Mouse (Mus musculus) left cerebral cortex, postnatal 10 days (tissue): ENCODE measurements at regions not wholly inside any gene's neighbourhood (a gene's known extent, or its start where the extent isn't known, plus 50 kb on each side); places are given as distances from the start of the nearest gene placed in this dataset.

ENCODE experiments used
- DNase-seq, 2 experiments: peaks; one replicate each; pipeline ENCODE4 v3.0.0; 2021 to 2022; ENCODE audit warnings: low spot score in 2 of 2, mixed read lengths in 1 of 2; ENCODE audit errors: extremely low spot score in 1 of 2
- intact Hi-C: fragments of 180-260 bp; cut with DNase I; formaldehyde crosslinking; loops from one replicate; pipeline ENCODE4 v1.15.1; 2025

DNA sequence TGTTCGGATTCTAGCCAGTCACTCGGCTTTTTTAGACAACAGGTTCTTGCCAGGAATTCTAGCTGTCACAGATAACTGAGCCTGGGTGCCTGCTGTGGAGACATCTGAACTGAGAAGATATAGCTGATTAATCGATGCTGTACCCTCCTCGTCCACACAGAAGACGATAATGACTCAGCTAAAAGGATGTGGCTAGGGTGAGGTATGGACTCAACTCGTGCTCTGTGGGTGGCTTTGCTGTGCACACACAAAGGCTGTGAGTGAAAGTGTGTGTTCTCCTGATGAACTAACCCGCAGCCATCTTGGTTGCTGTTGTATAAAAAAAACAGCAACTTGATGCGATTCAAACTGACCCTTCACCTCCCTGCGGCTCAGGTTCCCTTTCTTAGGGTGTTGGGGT is 158.8 kb upstream of the Igsf21 start:
- intact Hi-C loops = no loop called here

DNA sequence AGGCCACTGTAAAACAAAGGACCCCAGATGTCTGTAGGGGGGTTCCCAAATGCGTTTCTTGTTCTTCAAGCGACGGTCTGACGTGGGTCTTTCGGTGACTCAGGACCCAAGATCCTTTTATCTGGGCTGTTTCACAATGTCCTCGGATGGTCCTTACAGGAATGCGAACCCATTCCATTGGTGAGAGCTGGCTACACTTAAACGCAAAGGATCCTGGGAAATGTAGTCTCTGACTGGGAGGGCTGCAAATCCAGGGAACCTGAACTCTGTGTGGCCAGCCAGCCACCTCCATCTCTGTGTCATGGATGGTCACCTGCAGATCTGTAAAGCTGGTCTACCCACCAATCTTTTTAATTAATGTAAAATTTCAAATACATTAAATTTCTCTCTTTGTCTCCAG is 156.5 kb upstream of the Igsf21 start:
- intact Hi-C loops = no loop called here

More for the DNA sequence above, 158.8 kb upstream of the Igsf21 start:
- DNase-seq = no peak

DNA sequence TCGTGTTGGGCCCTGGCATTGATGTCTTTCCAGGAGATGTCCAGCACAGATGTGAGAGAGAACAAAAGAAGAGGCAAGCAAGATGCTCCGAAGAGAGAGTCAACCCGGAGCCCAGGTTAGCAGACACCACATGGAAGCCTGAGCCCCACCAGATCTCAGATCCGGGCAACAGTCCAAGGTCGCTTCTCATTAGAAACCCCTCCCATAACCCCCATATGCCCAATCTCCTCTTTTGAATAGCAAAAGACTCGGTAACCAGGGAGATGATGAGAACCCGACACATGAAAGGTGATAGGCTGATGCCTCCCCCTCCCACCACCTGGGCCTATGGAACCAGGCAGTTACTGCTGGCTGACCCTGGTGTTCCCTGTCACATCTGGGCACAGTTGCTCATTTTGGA is 155.7 kb upstream of the Igsf21 start:
- intact Hi-C loops = no loop called here
- no peak for DNase-seq

More for the DNA sequence above, 156.5 kb upstream of the Igsf21 start:
- DNase-seq = no peak

- no peak for DNase-seq
- intact Hi-C loops = no loop called here
Observed at GRCm38 (mm10) chr4:140401632-140402031, 155.0 kb upstream of the Igsf21 start.

DNA sequence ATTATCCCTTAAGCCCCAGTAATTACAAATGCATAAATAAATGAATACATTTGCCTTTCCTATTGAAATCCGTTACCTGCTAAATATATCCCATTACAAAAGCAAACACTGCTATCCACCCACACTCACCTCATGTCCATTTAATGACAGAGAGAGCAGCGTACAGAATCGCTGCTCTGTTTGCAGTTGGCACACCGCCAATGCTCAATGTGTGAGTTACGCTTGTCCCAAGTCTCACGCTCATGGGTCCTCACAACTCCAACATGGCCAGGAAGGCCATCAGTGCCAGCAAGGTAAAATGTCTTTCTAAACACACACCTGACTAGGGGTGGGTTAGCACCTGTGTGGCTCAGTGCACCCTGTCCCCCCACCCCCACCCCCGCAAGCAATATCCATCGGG is 150.0 kb upstream of the Igsf21 start:
- DNase-seq = peak in 1 of 2 experiments; percentile 53
- intact Hi-C loops = no loop called here

- intact Hi-C loops = no loop called here
- DNase-seq = no peak
Observed at GRCm38 (mm10) chr4:140392290-140392689, 145.7 kb upstream of the Igsf21 start.

DNA sequence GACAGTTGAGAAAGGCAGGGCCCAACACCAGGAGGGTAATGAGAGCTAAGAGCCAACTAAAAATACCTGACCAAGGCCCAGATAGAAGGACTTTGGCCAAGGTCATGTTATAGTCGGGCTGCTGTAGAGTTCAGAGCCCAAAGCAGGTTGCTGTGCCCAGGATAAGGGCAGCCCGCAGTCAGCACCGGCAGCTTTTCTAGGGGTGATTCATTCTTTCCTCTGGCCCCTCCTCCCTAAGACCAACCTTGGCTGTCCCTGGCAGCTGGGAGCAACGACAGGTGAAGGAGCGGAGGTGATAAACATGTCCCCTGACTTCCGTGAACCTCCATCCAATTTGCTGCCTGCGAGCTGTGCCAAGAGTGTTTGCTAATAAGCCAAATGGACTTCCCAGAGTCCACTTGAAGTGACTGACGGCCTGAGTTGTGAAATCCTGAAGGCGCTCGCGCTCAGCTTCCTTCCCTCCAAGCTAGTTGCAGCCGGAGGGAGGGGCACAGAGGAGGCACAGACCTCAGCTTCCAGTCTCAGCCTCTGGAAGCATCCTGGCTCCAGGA is 144.2 kb upstream of the Igsf21 start:
- DNase-seq = no peak
- intact Hi-C loops = no loop called here

DNA sequence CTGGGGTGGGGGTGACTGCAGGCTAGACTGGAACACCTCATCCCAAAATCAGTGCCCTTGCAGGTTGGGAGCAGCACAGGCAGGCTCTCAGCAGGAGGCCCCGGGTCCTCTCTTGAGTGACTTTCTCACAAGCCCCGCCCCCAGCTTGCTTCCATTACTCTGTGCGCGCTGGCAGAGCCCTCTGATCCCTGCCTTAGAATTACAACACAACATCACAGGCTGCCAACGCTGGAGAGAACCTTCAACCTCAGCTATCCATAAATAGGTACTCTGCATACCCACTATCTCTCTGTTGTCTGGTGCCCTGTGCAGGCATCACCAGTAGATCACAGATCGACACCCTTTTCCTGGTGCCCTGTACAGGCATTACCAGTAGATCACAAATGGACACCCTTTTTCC is 139.1 kb upstream of the Igsf21 start:
- intact Hi-C loops = no loop called here
- peak in 1 of 2 experiments; percentile 23 for DNase-seq

GRCm38 (mm10) chr4:140385226-140385625 is 138.6 kb upstream of the Igsf21 start:
- no peak for DNase-seq
- intact Hi-C loops = no loop called here

DNA sequence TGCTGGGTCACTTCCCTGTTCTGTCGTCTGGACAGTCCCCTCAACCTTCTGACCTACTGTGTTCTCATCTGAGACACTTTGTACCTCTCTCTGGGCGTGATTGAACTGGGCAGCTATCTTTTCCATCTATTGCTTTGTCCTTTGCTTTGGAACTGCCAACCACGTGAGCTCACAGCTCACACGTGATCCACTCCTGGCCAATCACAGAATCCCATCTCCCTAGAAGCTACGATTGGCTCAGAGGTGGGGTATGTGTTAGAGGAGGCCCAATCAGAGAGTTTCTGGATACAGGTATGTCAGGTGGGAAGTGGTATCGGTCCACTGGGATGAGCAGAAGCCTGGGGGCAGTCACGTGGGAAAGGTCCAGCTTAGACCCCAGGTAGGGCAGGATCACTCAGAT is 137.0 kb upstream of the Igsf21 start:
- intact Hi-C loops = no loop called here

GRCm38 (mm10) chr4:140380733-140381132 is 134.1 kb upstream of the Igsf21 start:
- no peak for DNase-seq

More for the DNA sequence above, 137.0 kb upstream of the Igsf21 start:
- no peak for DNase-seq

GRCm38 (mm10) chr4:140377941-140378340 is 131.4 kb upstream of the Igsf21 start:
- intact Hi-C loops = no loop called here
- no peak for DNase-seq

More at GRCm38 (mm10) chr4:140380733-140381132, 134.1 kb upstream of the Igsf21 start:
- intact Hi-C loops = no loop called here

- DNase-seq = no peak
- intact Hi-C loops = loop anchor here (5.0 kb wide), 1 partner anchor 125 kb away; the partner anchor contains the start of gene Igsf21
Observed at GRCm38 (mm10) chr4:140372586-140373325, 126.2 kb upstream of the Igsf21 start.

- intact Hi-C loops = loop anchor here (5.0 kb wide), 1 partner anchor 124 kb away; the partner anchor contains the start of gene Igsf21
Observed at GRCm38 (mm10) chr4:140371426-140372213, 125.0 kb upstream of the Igsf21 start.

DNA sequence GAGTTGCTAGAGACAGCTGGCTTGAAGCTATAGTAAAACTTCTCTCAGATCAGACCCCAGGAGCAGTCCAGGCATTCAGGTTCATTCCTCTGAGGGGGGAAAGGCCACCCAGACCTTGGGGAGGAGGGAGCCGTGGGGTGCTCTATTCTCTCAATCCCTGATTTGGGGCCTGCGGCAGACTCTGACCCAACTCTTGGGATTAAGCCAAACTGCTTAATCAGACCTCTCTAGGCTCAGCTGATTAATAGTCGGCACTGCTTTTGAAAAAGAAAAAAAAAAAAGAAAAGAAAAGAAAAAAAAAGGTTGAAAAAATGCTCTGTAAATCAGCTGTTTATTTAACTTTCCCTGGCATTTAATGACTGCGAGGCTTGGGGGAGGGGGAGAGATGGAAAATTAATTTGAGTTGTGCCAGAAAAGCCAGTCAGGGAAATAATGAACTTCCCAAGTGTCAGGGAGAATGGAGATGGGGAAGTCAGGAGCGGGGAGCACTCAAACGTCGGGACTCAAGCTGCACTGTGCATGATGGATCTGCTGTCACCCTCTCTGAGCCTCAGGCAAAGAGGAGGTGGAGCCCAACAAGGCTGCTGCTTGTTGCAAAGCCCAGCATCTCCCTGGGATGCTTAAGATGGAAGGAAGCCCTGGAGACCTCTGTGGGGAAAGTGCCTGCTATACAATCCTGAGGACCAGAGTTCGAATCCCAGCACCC is 120.5 kb upstream of the Igsf21 start:
- intact Hi-C loops = no loop called here
- DNase-seq = no peak

More at GRCm38 (mm10) chr4:140371426-140372213, 125.0 kb upstream of the Igsf21 start:
- peak; percentile 71 to 76 for DNase-seq

GRCm38 (mm10) chr4:140358846-140359245 is 112.3 kb upstream of the Igsf21 start:
- DNase-seq = no peak
- intact Hi-C loops = no loop called here

DNA sequence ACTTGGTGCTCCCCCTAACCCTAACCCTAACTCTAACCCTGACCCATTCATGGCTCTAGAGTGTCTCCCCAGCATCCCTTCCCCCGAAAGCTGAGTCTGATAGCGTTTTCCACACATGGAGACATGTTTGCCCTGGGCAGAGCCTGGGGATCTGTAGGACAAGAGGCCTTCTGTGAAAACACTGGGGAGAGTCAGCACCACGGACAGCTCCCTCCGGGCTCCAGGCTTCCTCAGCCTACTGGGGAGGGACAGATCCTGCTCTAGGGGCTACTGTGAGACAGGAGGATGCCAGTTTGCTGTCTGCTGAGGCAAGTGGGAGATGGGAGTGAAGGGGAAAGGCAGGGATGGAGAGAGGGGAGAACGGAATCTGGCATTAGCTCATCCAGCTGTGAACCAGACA is 111.5 kb upstream of the Igsf21 start:
- DNase-seq = peak in 1 of 2 experiments; percentile 71
- intact Hi-C loops = no loop called here

DNA sequence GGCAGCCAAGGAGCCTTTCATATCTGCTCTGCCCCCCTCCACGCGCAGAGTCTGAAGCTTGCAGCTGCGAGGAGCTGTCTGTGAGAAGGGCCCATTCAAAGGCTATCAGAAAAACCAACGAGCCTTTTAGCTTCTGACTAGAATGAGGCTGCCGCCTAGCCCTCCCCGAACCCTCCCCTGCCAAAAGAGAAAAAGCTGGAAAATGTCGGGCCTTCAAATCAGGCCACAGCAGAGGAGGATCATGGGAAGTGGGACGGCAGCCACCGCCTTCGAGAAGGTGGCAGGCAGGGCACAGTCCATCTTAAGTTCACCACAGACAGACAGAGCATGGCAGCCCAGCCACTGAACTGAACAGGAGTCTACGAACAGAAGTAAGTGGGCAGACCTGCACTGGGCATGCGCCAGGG is 108.6 kb upstream of the Igsf21 start:
- intact Hi-C loops = no loop called here
- DNase-seq = peak; percentile 49 to 51

- intact Hi-C loops = no loop called here
- DNase-seq = no peak
Observed at GRCm38 (mm10) chr4:140348802-140349201, 102.2 kb upstream of the Igsf21 start.
